Mouse (Mus musculus) layer of hippocampus, adult 2 months (tissue): ENCODE results near the gene Gpr3. TPM values are rescaled to one million over a fixed set of nuclear protein-coding genes. Genes with fewer than 3 reads are reported as not detected.

Experiments
- DNase-seq, 2 experiments: peaks; one replicate each; pipeline ENCODE4 v3.0.0; 2022; ENCODE audit warnings: low spot score in 2 of 2
- H3K27ac ChIP-seq: fragments of 200-600 bp; 2 replicates; pipeline ENCODE4 v1.8.1; 2022
- H3K4me3 ChIP-seq: fragments of 200-600 bp; 2 replicates; pipeline ENCODE4 v1.8.1; 2022; ENCODE audit warnings: mild to moderate bottlenecking
- CTCF ChIP-seq: fragments of 200-600 bp; conservative IDR thresholded peaks from 2 replicates; pipeline ENCODE4 v1.8.1; 2022; ENCODE audit warnings: antibody characterized with exemption, mild to moderate bottlenecking, moderate library complexity
- microRNA-seq, 2 experiments: library from miRNA; unstranded; fragments of <30 nt; microRNA quantifications; one replicate each; pipeline ENCODE4 v1.2.0; 2021
- total RNA-seq, 2 experiments: library from RNA; stranded (reverse); gene quantifications; 2 replicates each; pipeline ENCODE4 v1.2.3; 2021

The Gpr3 gene
- total RNA-seq, 2 experiments from 2014 or later: 5.0 to 5.3 TPM

DNA sequence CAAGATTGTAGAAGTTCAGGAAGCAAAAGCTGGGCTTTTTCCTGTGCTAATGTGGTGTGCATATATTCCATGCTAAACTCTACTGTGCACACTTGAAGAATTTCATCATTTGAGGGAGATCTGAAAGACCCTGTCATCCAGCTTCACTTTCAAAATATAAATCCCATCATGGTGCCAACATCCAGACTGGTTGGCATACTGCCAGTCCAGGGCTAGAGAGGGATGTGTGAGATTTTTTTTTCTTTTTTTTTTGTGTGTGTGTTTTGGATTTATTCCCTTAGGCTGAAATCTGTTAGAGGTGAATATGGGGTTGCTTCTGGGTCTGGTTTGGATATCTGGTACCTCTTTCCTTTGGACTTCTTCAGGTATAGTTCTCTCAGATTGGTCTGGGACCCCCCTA, 41.7 kb downstream of the Gpr3 start:
- Histone ChIP-seq H3K27ac (peak overlapping the region; percentile 91), H3K4me3 (no peak overlapping the region)
- no peak for TF ChIP-seq CTCF
- DNase-seq: no peak

GRCm38 (mm10) chr4:133170056-133170524, 42.2 kb downstream of the Gpr3 start:
- TF ChIP-seq CTCF: no peak
- H3K4me3 ChIP-seq: no peak overlapping the region
- DNase-seq: no peak
- H3K27ac ChIP-seq: peak overlapping the region; percentile 91

DNA sequence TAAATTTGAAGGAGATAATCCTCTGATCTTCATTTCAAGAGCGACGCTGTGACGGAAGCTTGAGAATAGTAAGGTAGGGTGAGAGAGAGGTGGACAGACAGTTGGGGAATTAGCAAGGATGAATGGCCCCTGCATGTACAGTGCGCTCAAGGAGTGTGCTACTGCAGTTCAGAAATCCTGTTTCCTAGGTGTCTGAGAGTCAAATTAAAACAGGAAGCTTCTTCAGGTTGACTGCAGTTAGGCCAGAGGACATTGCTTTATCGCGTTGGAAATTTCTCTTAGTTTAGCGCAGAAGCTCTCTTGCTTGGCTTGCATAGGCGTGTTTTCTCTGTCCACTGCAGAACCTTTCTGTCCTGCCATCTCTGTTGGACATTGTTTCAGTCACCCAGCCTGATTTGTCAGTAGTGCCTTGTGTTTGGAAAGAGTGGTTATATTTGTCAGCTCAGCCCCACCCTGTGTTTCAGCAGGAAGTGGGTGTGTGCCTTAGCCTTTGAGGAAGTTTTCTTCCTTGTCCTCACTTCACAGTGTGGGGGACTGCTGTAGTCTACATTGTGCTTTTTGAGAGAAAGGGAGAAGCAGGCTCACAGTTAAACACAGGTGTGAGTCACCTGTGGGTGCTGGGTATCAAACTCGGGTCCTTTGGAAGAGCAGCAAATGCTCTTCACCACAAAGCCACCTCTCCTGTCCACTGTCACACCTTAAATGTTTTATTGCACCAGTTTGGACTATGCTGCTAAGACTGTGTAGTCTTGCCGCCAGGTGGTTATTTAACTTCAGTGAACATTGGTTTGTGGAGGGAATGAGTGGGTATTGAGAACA, 42.9 kb downstream of the Gpr3 start:
- Histone ChIP-seq H3K4me3 (no peak overlapping the region), H3K27ac (peak overlapping the region; percentile 91)
- TF ChIP-seq CTCF: no peak
- no peak for DNase-seq

DNA sequence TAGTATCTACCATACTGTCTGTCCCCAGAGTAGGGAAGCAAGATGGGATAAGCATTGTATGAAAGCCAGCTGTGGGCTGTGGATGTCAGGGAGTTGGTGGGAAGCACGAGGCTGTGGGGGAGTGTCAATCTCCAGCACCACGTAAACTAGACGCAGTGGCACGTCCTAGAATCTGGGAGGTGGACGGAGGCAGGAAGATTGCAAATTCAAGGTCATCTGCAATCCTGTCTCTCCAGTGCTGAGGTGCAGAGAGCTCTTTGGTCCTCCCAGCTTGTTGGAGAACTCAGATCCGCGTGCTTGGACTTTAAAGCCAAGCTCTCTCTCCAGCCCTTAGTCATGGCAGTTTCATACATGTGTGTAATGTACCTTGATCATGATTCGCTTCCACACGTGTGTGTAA, 45.6 kb downstream of the Gpr3 start:
- H3K4me3 ChIP-seq: no peak overlapping the region
- no peak for DNase-seq

DNA sequence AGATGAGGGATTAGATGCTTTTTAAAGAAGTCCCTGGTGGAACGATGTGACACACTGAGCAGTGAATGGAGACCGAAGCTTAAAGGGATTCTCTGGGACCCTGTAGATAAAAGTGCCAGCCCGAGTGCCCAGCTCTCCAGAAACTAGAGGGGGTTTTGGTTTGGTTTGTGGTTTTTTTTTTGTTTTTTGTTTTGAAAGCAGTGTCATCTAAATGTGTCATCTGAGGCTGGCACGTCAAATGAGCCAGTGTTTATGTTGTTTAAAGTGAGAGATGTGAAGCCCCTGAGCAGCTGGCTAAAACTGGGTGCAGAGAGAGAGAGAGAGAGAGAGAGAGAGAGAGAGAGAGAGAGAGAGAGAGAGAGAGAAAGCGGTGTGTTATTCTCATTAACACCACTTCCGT, 50.1 kb downstream of the Gpr3 start:
- H3K27ac ChIP-seq: no peak overlapping the region
- no peak overlapping the region for H3K4me3 ChIP-seq
- no peak for TF ChIP-seq CTCF
- no peak for DNase-seq

More for the DNA sequence above, 45.6 kb downstream of the Gpr3 start:
- TF ChIP-seq CTCF: no peak
- H3K27ac ChIP-seq: no peak overlapping the region

GRCm38 (mm10) chr4:133160821-133161220, 51.5 kb downstream of the Gpr3 start:
- no peak overlapping the region for H3K4me3 ChIP-seq
- H3K27ac ChIP-seq: peak overlapping the region; percentile 12; the same call in 1 of the 2 replicates
- no peak for DNase-seq
- no peak for TF ChIP-seq CTCF

DNA sequence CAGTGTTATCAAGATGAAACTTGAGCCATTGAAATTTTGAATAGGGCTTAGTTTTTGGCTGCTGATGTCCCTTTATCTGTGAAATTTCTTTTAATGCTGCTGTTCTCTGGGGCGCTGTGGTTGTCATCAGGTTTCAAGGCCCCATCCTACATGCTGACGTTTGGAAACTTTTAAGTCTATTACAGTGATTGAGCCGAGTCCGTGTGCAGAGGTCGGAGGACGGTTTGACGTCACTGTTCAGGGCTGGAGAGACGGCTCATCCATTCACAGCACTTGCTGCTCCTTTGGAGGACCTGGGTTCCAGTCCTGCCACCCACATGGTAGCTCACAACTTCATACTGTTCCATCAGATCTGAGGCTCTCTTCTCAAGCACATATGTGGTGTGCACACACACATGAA, 52.1 kb downstream of the Gpr3 start:
- no peak for TF ChIP-seq CTCF
- no peak overlapping the region for H3K4me3 ChIP-seq
- H3K27ac ChIP-seq: peak overlapping the region; percentile 12; the same call in 1 of the 2 replicates
- DNase-seq: no peak

GRCm38 (mm10) chr4:133159646-133160045, 52.7 kb downstream of the Gpr3 start:
- DNase-seq: no peak
- peak overlapping the region; percentile 25; the same call in 1 of the 2 replicates for H3K27ac ChIP-seq
- H3K4me3 ChIP-seq: no peak overlapping the region
- no peak for TF ChIP-seq CTCF

Small RNA genes within 50 kb of the gene (microRNA-seq; reads per million reads assigned to microRNA genes)
- 2.0 to 2.9 reads per million in 2 experiments for gene Mir7017

Other genes with a start within 250 kb of the Gpr3 start
- under 1 TPM in 1 of 2 experiments, not detected in 1; 0.12 TPM for gene Fgr, start 238.4 kb downstream of the Gpr3 start, total RNA-seq
- 100 to 1,000 TPM; 108 to 113 TPM for gene Ahdc1, start 201.3 kb downstream of the Gpr3 start, total RNA-seq
- 10 to 100 TPM; 32.0 to 33.1 TPM for gene Wasf2, start 82.0 kb downstream of the Gpr3 start, total RNA-seq
- 1 to 10 TPM; 2.3 to 4.2 TPM for gene Cd164l2, start 405 bp downstream of the Gpr3 start, total RNA-seq
- 10 to 100 TPM in 1 of 2 experiments, 1 to 10 TPM in 1; 5.8 to 10.5 TPM for gene Map3k6, start 28.3 kb upstream of the Gpr3 start, total RNA-seq
- gene Sytl1, start 50.6 kb upstream of the Gpr3 start, total RNA-seq: under 1 TPM; 0.20 to 0.34 TPM
- gene Tmem222, start 65.3 kb upstream of the Gpr3 start, total RNA-seq: 10 to 100 TPM; 89.1 to 94.4 TPM
- 10 to 100 TPM; 78.8 to 82.5 TPM for gene Wdtc1, start 140.9 kb upstream of the Gpr3 start, total RNA-seq
- 10 to 100 TPM; 59.1 to 63.4 TPM for gene Slc9a1, start 157.2 kb upstream of the Gpr3 start, total RNA-seq